Mouse (Mus musculus) E14TG2a.4 (cell line): ENCODE measurements around the gene Nebl.

Experiments
- H3K27me3 ChIP-seq: 2 replicates; pipeline ENCODE4 v1.6.1; 2014; ENCODE audit warnings: low read length, control low read depth; ENCODE audit not compliant: insufficient read depth
- H3K36me3 ChIP-seq: 2 replicates; pipeline ENCODE4 v1.6.1; 2014; ENCODE audit warnings: low read length, control low read depth; ENCODE audit not compliant: insufficient read depth
- H3K4me1 ChIP-seq: replicated peaks from 2 replicates; pipeline ENCODE4 v1.6.1; 2014; ENCODE audit warnings: low read depth, low read length, control low read depth
- H3K4me3 ChIP-seq: replicated peaks from 2 replicates; pipeline ENCODE4 v1.5.1; 2014; ENCODE audit warnings: mild to moderate bottlenecking, low read length
- H3K9me3 ChIP-seq: 2 replicates; pipeline ENCODE4 v1.6.1; 2014; ENCODE audit warnings: low read length, control low read depth
- CTCF ChIP-seq: conservative IDR thresholded peaks from 2 replicates; pipeline ENCODE4 v1.5.1; 2014; ENCODE audit warnings: low read length
- NANOG ChIP-seq: IDR thresholded peaks from 2 replicates; pipeline ENCODE4 v1.6.1; 2014; ENCODE audit warnings: borderline replicate concordance, low read length, mixed read lengths
- POU5F1 ChIP-seq: IDR thresholded peaks from 2 replicates; pipeline ENCODE4 v1.6.1; 2014; ENCODE audit warnings: low read length, borderline replicate concordance

The Nebl gene

GRCm38 (mm10) chr2:17365671-17366070 lies 365.6 kb downstream of the Nebl start:
- Histone ChIP-seq H3K36me3 (no peaks in the 10 kb centered on the region), H3K4me1 (no peaks in the 10 kb centered on the region), H3K27me3 (no peaks in the 10 kb centered on the region), H3K9me3 (no peaks in the 10 kb centered on the region), H3K4me3 (no peak overlapping the region)
- no peak for TF ChIP-seq CTCF

GRCm38 (mm10) chr2:17364971-17365548 lies 366.2 kb downstream of the Nebl start:
- Histone ChIP-seq H3K27me3 (no peaks in the 10 kb centered on the region), H3K4me3 (no peak overlapping the region), H3K9me3 (no peaks in the 10 kb centered on the region), H3K4me1 (no peaks in the 10 kb centered on the region), H3K36me3 (no peaks in the 10 kb centered on the region)
- no peak for TF ChIP-seq CTCF
- TF ChIP-seq POU5F1: no peak
- TF ChIP-seq NANOG: no peak

GRCm38 (mm10) chr2:17363337-17364216 lies 367.7 kb downstream of the Nebl start:
- Histone ChIP-seq H3K9me3 (no peaks in the 10 kb centered on the region), H3K4me1 (no peaks in the 10 kb centered on the region), H3K36me3 (no peaks in the 10 kb centered on the region), H3K4me3 (no peak overlapping the region), H3K27me3 (no peaks in the 10 kb centered on the region)
- TF ChIP-seq NANOG: no peak
- TF ChIP-seq CTCF: no peak
- TF ChIP-seq POU5F1: no peak

GRCm38 (mm10) chr2:17362181-17362580 lies 369.1 kb downstream of the Nebl start:
- Histone ChIP-seq H3K9me3 (no peaks in the 10 kb centered on the region), H3K27me3 (no peaks in the 10 kb centered on the region), H3K4me1 (no peaks in the 10 kb centered on the region), H3K4me3 (no peak overlapping the region), H3K36me3 (no peaks in the 10 kb centered on the region)
- TF ChIP-seq POU5F1: no peak
- TF ChIP-seq CTCF: no peak
- no peak for TF ChIP-seq NANOG

- H3K36me3 ChIP-seq: no peaks in the 10 kb centered on the region
- TF ChIP-seq POU5F1 (no peak), CTCF (no peak), NANOG (no peak)
- no peak overlapping the region for H3K4me3 ChIP-seq
- no peaks in the 10 kb centered on the region for H3K9me3 ChIP-seq
- H3K27me3 ChIP-seq: no peaks in the 10 kb centered on the region
- no peaks in the 10 kb centered on the region for H3K4me1 ChIP-seq
Measured at GRCm38 (mm10) chr2:17344643-17345042, 386.6 kb downstream of the Nebl start.

GRCm38 (mm10) chr2:17335451-17335850 lies 395.8 kb downstream of the Nebl start:
- Histone ChIP-seq H3K36me3 (no peaks in the 10 kb centered on the region), H3K9me3 (no peaks in the 10 kb centered on the region), H3K4me3 (no peak overlapping the region), H3K4me1 (no peaks in the 10 kb centered on the region), H3K27me3 (no peaks in the 10 kb centered on the region)
- TF ChIP-seq POU5F1 (no peak), CTCF (no peak), NANOG (no peak)

GRCm38 (mm10) chr2:17326590-17326989 lies 404.7 kb downstream of the Nebl start:
- Histone ChIP-seq H3K9me3 (peaks cover 9% of the 10 kb centered on the region), H3K4me1 (no peaks in the 10 kb centered on the region), H3K36me3 (no peaks in the 10 kb centered on the region), H3K27me3 (no peaks in the 10 kb centered on the region), H3K4me3 (no peak overlapping the region)
- no peak for TF ChIP-seq NANOG
- no peak for TF ChIP-seq CTCF
- TF ChIP-seq POU5F1: no peak

GRCm38 (mm10) chr2:17316850-17317249 lies 414.4 kb downstream of the Nebl start:
- TF ChIP-seq POU5F1 (no peak), CTCF (no peak), NANOG (no peak)
- Histone ChIP-seq H3K27me3 (no peaks in the 10 kb centered on the region), H3K9me3 (no peaks in the 10 kb centered on the region), H3K36me3 (no peaks in the 10 kb centered on the region), H3K4me1 (no peaks in the 10 kb centered on the region), H3K4me3 (no peak overlapping the region)
